In genomic region chr6:35379890-35380289, GRCm38 (mm10) we compare ENCODE assay signal across 8 mouse cellular contexts. TPM values are rescaled to one million over a fixed set of nuclear protein-coding genes. Genes with fewer than 3 reads are reported as not detected.
A peak's percentile ranks its signal among the peaks of the same experiment; 100 is the strongest.
DNase-seq lines count a peak whose midpoint lies in the region; ATAC-seq lines count a peak whose summit lies in the region.

No protein-coding gene starts in this region.

- no peak overlapping the region for H3K9ac ChIP-seq in hindbrain, embryonic 14.5 days

- no peak for ATAC-seq in hindbrain, embryonic 14.5 days (ENCODE audit: low FRiP score)

- H3K4me1 ChIP-seq in hindbrain, embryonic 14.5 days (replicated peaks; ENCODE audit: control insufficient read depth, insufficient read depth, low read length), result no peaks in the 10 kb centered on the region

- no peaks in the 10 kb centered on the region for H3K27me3 ChIP-seq in hindbrain, embryonic 14.5 days (ENCODE audit: control insufficient read depth, insufficient read depth, low read length)

- H3K4me3 ChIP-seq in hindbrain, embryonic 14.5 days (replicated peaks; ENCODE audit: low read length), result no peak overlapping the region

- no peak overlapping the region for H3K27ac ChIP-seq in hindbrain, embryonic 14.5 days

- H3K4me2 ChIP-seq in hindbrain, embryonic 14.5 days (replicated peaks), result no peak overlapping the region

- H3K9me3 ChIP-seq in hindbrain, embryonic 14.5 days (ENCODE audit: control insufficient read depth, low read length), result no peaks in the 10 kb centered on the region

- 9% methylated on average over 8 of the region's 8 CpGs for WGBS in hindbrain, embryonic 14.5 days

- peak; percentile 70 for DNase-seq in WW6 (ENCODE audit: low read depth, low spot score)
- peak; percentile 74 to 84 for DNase-seq in cerebellum, postnatal 25 days
- peak; percentile 60 for DNase-seq in frontal cortex, postnatal 25 days (ENCODE audit: low spot score in 2 of 2)
- peak; percentile 70 for DNase-seq in hindbrain, embryonic 14.5 days (ENCODE audit: low spot score)
- DNase-seq in layer of hippocampus, postnatal 25 days (ENCODE audit: extremely low spot score in 1 of 2, low spot score in 1 of 2), result peak; percentile 41 to 76
- peak; percentile 80 for DNase-seq in lung, postnatal 14 days
- DNase-seq in right cerebral cortex, adult 2 months (ENCODE audit: low spot score in 2 of 2), result peak; percentile 64 to 71
- DNase-seq in urinary bladder, postnatal 14 days (ENCODE audit: low spot score), result peak; percentile 83

- no peaks in the 10 kb centered on the region for H3K36me3 ChIP-seq in hindbrain, embryonic 14.5 days (replicated peaks; ENCODE audit: control insufficient read depth, insufficient read depth)

RNA-seq across cellular contexts. Expression of gene Fam180a, which starts 53.9 kb away (rescaled TPM):
- polyA plus RNA-seq in hindbrain, embryonic 14.5 days (2014; fragmentation: Nextera tagmentation; extraction: Ambion mirVana), result 0.93 and 1.1 TPM in 2 replicates
- under 1 TPM; 0.68 to 0.98 TPM for total RNA-seq in layer of hippocampus, postnatal 25 days (2021)
